Mouse (Mus musculus): ENCODE results near the gene Uqcrc1. TPM values are rescaled to one million over a fixed set of nuclear protein-coding genes. Genes with fewer than 3 reads are reported as not detected.
A peak's percentile ranks its signal among the peaks of the same experiment; 100 is the strongest.

The Uqcrc1 gene
- total and polyA plus RNA-seq, 3 experiments = 427 to 494 TPM; not detected in 1

GRCm38 (mm10) chr9:108935991-108936390 lies 442 bp upstream of the Uqcrc1 start:
- Histone ChIP-seq H3K9me3 (replicated peaks; ENCODE audit: insufficient read depth, low read length) (no peaks in the 10 kb centered on the region), H3K9ac (ENCODE audit: control insufficient read depth, low read depth, low read length, poor library complexity, severe bottlenecking) (no peak overlapping the region), H3K27ac (ENCODE audit: control insufficient read depth, low read depth, low read length) (no peak overlapping the region), H3K27me3 (ENCODE audit: control insufficient read depth in 1 of 2, insufficient read depth in 2 of 2, low read length in 2 of 2) (no peaks in the 10 kb centered on the region; a peak in 1 of 4 replicates), H3K79me2 (ENCODE audit: control insufficient read depth, insufficient read depth, low read length, poor library complexity) (peaks cover 25% of the 10 kb centered on the region), H3K36me3 (ENCODE audit: control insufficient read depth in 1 of 2, insufficient read depth in 2 of 2, low read length in 2 of 2) (peaks cover 7 to 10% of the 10 kb centered on the region in 2 experiments), H3K4me3 (ENCODE audit: control insufficient read depth in 1 of 2, insufficient read depth in 1 of 2, low read depth in 2 of 2, low read length in 2 of 2) (peak overlapping the region in 1 of 2 experiments; percentile 23; a peak in 3 of 4 replicates), H3K4me1 (ENCODE audit: control insufficient read depth in 1 of 2, insufficient read depth in 2 of 2, low read length in 2 of 2) (peaks cover 0 to 6% of the 10 kb centered on the region in 2 experiments; a peak in 2 of 4 replicates)
- DNase-seq (ENCODE audit: low read depth, low spot score) = no peak
- TF ChIP-seq TCF12 (IDR thresholded peaks at IDR 0.05; ENCODE audit: low read depth, low read length) (no peak), ZC3H11A (IDR thresholded peaks at IDR 0.05; ENCODE audit: low read depth, low read length) (no peak), UBTF (IDR thresholded peaks at IDR 0.05; ENCODE audit: borderline replicate concordance, insufficient read depth, low read depth, low read length) (no peak), RCOR1 (IDR thresholded peaks at IDR 0.05; ENCODE audit: low read depth, low read length) (no peak), POLR2A (IDR thresholded peaks at IDR 0.05; ENCODE audit: control insufficient read depth in 1 of 2, insufficient read depth in 1 of 2, low read depth in 1 of 2, low read length in 2 of 2, poor library complexity in 1 of 2) (no peak), ELF1 (IDR thresholded peaks at IDR 0.05; ENCODE audit: low read depth, low read length) (no peak)

DNA sequence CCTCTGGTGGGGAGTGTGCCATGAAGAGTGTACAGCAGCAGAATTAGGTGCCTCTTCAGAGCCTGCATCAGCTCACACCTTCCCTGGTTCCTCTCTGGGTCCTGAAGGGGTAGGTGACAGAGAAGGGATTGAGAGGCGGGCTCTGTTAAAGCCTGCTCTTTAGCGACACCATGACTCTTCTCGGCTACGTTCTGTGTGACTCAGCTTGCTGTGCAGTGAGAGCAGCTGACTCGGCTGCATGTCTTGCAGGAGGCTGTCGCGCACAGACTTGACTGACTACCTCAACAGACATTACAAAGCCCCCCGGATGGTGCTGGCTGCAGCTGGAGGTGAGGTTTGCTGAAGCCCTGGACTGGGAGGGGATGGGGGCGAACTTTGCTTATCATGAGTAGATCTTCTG lies 8.7 kb downstream of the Uqcrc1 start:
- H3K4me1 ChIP-seq (ENCODE audit: control insufficient read depth in 1 of 2, insufficient read depth in 2 of 2, low read length in 2 of 2) = peaks cover 0 to 3% of the 10 kb centered on the region in 2 experiments; a peak in 1 of 4 replicates
- no peak overlapping the region for H3K4me3 ChIP-seq (ENCODE audit: control insufficient read depth in 1 of 2, insufficient read depth in 1 of 2, low read depth in 2 of 2, low read length in 2 of 2)
- peaks cover 3% of the 10 kb centered on the region; the same call in 1 of the 2 replicates for H3K79me2 ChIP-seq (ENCODE audit: control insufficient read depth, insufficient read depth, low read length, poor library complexity)
- H3K9ac ChIP-seq (ENCODE audit: control insufficient read depth, low read depth, low read length, poor library complexity, severe bottlenecking) = no peak overlapping the region
- TF ChIP-seq BHLHE40 (IDR thresholded peaks at IDR 0.05; ENCODE audit: borderline replicate concordance, low read depth, low read length) (no peak), CTCF (IDR thresholded peaks at IDR 0.05 in 2 of 3, conservative IDR thresholded peaks at IDR 0.05 in 1 of 3; ENCODE audit: control insufficient read depth in 1 of 3, insufficient read depth in 1 of 3, low read depth in 2 of 3, low read length in 3 of 3, poor library complexity in 1 of 3, severe bottlenecking in 1 of 3) (no peak), HCFC1 (IDR thresholded peaks at IDR 0.05; ENCODE audit: low read depth, low read length) (no peak), RAD21 (IDR thresholded peaks at IDR 0.05; ENCODE audit: low read depth, low read length) (no peak), ETS1 (IDR thresholded peaks at IDR 0.05; ENCODE audit: low read depth, low read length) (no peak), GATA1 (IDR thresholded peaks at IDR 0.05; ENCODE audit: low read depth, low read length) (no peak), MEF2A (IDR thresholded peaks at IDR 0.05; ENCODE audit: extremely low read depth, insufficient replicate concordance, low read depth, low read length, poor library complexity, severe bottlenecking) (no peak), USF2 (IDR thresholded peaks at IDR 0.05; ENCODE audit: borderline replicate concordance in 1 of 2, insufficient read depth in 1 of 2, low read depth in 1 of 2, low read length in 2 of 2) (no peak), MYC (IDR thresholded peaks at IDR 0.05; ENCODE audit: low read depth, low read length) (no peak)
- no peaks in the 10 kb centered on the region for H3K27me3 ChIP-seq (ENCODE audit: control insufficient read depth in 1 of 2, insufficient read depth in 2 of 2, low read length in 2 of 2)
- no peaks in the 10 kb centered on the region for H3K9me3 ChIP-seq (replicated peaks; ENCODE audit: insufficient read depth, low read length)
- DNase-seq (ENCODE audit: low read depth, low spot score) = no peak
- H3K27ac ChIP-seq (ENCODE audit: control insufficient read depth, low read depth, low read length) = peak overlapping the region; percentile 5; the same call in 1 of the 2 replicates
- H3K36me3 ChIP-seq (ENCODE audit: control insufficient read depth in 1 of 2, insufficient read depth in 2 of 2, low read length in 2 of 2) = peaks cover 5 to 14% of the 10 kb centered on the region in 2 experiments
